Mouse (Mus musculus) cerebellum, postnatal 10 days (tissue): ENCODE results near the gene Npcd.

Source experiments
- DNase-seq, 2 experiments: peaks; one replicate each; pipeline ENCODE4 v3.0.0; 2021; ENCODE audit warnings: mixed read lengths in 2 of 2

Gene Npcd

DNA sequence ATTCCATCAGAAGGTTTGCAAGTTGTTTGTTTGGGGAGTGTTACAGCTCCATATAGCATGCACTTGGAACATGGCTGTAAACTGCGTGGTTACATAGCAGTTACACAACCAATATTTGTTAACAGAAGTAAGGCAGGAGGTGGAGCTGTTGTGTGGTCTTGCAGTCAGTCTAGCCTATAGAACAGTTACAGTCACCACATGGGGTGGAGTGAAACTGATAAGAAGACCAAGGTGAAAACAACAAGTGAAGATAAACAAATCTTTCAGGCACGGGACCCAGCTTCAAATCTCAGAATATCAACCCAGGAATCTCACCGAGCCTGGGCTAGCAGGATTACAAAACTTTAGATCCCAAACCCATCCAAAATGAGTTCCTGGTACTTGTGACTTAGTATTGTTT lies 93.3 kb downstream of the Npcd start:
- DNase-seq: no peak
